Mouse (Mus musculus): ENCODE measurements at regions not wholly inside any gene's neighbourhood (a gene's known extent, or its start where the extent isn't known, plus 50 kb on each side); places are given as distances from the start of the nearest gene placed in this dataset.
"Not testable (repeated sequence)": the region's sequence is repeated elsewhere in the genome, so short reads cannot be mapped to it uniquely, and the experiment has no call there.

GRCm38 (mm10) chr10:45859137-45859536 lies 281.5 kb downstream of the Hace1 start:
- no peak for DNase-seq (ENCODE audit: low spot score in 2 of 2)

- DNase-seq (ENCODE audit: low spot score in 2 of 2), result no peak
Measured at GRCm38 (mm10) chr10:45859909-45860308, 282.3 kb downstream of the Hace1 start.

- no peak for DNase-seq (ENCODE audit: low spot score in 2 of 2)
Measured at GRCm38 (mm10) chr10:45860696-45861095, 283.1 kb downstream of the Hace1 start.

GRCm38 (mm10) chr10:45865793-45866192 lies 288.2 kb downstream of the Hace1 start:
- no peak for DNase-seq (ENCODE audit: low spot score in 2 of 2)

- DNase-seq (ENCODE audit: low spot score in 2 of 2), result no peak
Measured at GRCm38 (mm10) chr10:45866860-45867259, 289.2 kb downstream of the Hace1 start.

GRCm38 (mm10) chr10:45871028-45871427 lies 293.4 kb downstream of the Hace1 start:
- no peak for DNase-seq (ENCODE audit: low spot score in 2 of 2)

- no peak for DNase-seq (ENCODE audit: low spot score in 2 of 2)
Measured at GRCm38 (mm10) chr10:45872007-45872890, 294.6 kb downstream of the Hace1 start.

- no peak for DNase-seq (ENCODE audit: low spot score in 2 of 2)
Measured at GRCm38 (mm10) chr10:45873805-45874780, 296.5 kb downstream of the Hace1 start.

- DNase-seq (ENCODE audit: low spot score in 2 of 2), result not testable (repeated sequence)
Measured at GRCm38 (mm10) chr10:45875287-45875686, 297.7 kb downstream of the Hace1 start.

- no peak for DNase-seq (ENCODE audit: low spot score in 2 of 2)
Measured at GRCm38 (mm10) chr10:45883745-45884144, 306.1 kb downstream of the Hace1 start.

GRCm38 (mm10) chr10:45886636-45887035 lies 309.0 kb downstream of the Hace1 start:
- no peak for DNase-seq (ENCODE audit: low spot score in 2 of 2)

GRCm38 (mm10) chr10:45888835-45889234 lies 311.2 kb downstream of the Hace1 start:
- no peak for DNase-seq (ENCODE audit: low spot score in 2 of 2)

GRCm38 (mm10) chr10:45889381-45889951 lies 311.8 kb downstream of the Hace1 start:
- DNase-seq (ENCODE audit: low spot score in 2 of 2), result no peak

- DNase-seq (ENCODE audit: low spot score in 2 of 2), result no peak
Measured at GRCm38 (mm10) chr10:45890088-45890626, 312.5 kb downstream of the Hace1 start.

- DNase-seq (ENCODE audit: low spot score in 2 of 2), result no peak
Measured at GRCm38 (mm10) chr10:45892464-45892863, 314.8 kb downstream of the Hace1 start.

GRCm38 (mm10) chr10:45893894-45894831 lies 316.5 kb downstream of the Hace1 start:
- no peak for DNase-seq (ENCODE audit: low spot score in 2 of 2)

- DNase-seq (ENCODE audit: low spot score in 2 of 2), result no peak
Measured at GRCm38 (mm10) chr10:45916928-45917327, 339.3 kb downstream of the Hace1 start.

GRCm38 (mm10) chr10:45925746-45926145 lies 348.1 kb downstream of the Hace1 start:
- no peak for DNase-seq (ENCODE audit: low spot score in 2 of 2)

- no peak for DNase-seq (ENCODE audit: low spot score in 2 of 2)
Measured at GRCm38 (mm10) chr10:45933631-45934310, 356.1 kb downstream of the Hace1 start.

- DNase-seq (ENCODE audit: low spot score in 2 of 2), result no peak
Measured at GRCm38 (mm10) chr10:45957686-45958085, 380.1 kb downstream of the Hace1 start.
